Mouse (Mus musculus) kidney, adult 2 months (tissue): Measurements from ENCODE around the gene Cdyl2.

Source experiments
- CTCF ChIP-seq: fragments of 200-500 bp; conservative IDR thresholded peaks from 2 replicates; pipeline ENCODE4 v1.5.1; 2011; ENCODE audit warnings: low read depth, mild to moderate bottlenecking, control low read depth, low read length, moderate library complexity, mixed read lengths; ENCODE audit not compliant: insufficient read depth, insufficient read length
- POLR2A ChIP-seq: fragments of 200-500 bp; IDR thresholded peaks from one replicate; pipeline ENCODE4 v1.6.1; 2011; ENCODE audit warnings: low read depth, low read length, control low read depth

DNA sequence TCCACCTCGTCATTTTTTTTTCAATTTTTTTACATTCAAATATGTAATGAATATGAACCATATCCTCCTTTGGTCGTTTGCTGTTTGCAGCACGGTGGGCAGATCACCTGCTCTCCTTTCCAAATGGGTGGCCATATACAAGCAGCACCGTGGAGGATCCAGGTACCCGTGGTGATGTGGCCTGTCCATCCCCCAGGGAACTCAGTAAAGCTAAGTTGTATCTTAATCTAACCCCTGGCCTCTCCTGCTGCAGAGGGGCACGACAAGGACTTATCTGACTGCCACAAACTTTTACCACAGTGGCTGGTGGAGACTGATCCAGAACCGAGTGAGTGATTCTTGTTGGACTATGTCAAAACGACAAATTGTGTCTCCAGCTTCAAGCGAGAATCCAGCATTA is 1.4 kb upstream of the Cdyl2 start:
- TF ChIP-seq CTCF, result no peak
- TF ChIP-seq POLR2A, result no peak
